Mouse (Mus musculus) hindbrain, embryonic 16.5 days (tissue): Measurements from ENCODE around the gene Tent5b. TPM values are rescaled to one million over a fixed set of nuclear protein-coding genes. Genes with fewer than 3 reads are reported as not detected.

Experiments
- ATAC-seq: fragments of 200-750 bp; cut with Nextera tagmentation; 2 replicates; pipeline ENCODE4 v1.8.0; 2017; ENCODE audit warnings: moderate TSS enrichment, moderate library complexity
- H3K27ac ChIP-seq: fragments of 300-500 bp; sonication (generic); 2 replicates; pipeline ENCODE4 v1.5.1; 2014; ENCODE audit warnings: low read depth, mild to moderate bottlenecking, control low read depth, low read length, moderate library complexity
- H3K27me3 ChIP-seq: fragments of 300-500 bp; sonication (generic); replicated peaks from 2 replicates; pipeline ENCODE4 v1.6.1; 2014; ENCODE audit warnings: low read length; ENCODE audit not compliant: control insufficient read depth, insufficient read depth
- H3K36me3 ChIP-seq: fragments of 300-500 bp; sonication (generic); 2 replicates; pipeline ENCODE4 v1.6.1; 2014; ENCODE audit warnings: mild to moderate bottlenecking, low read length, moderate library complexity, mixed read lengths; ENCODE audit not compliant: control insufficient read depth, insufficient read depth
- H3K4me1 ChIP-seq: fragments of 300-500 bp; sonication (generic); 2 replicates; pipeline ENCODE4 v1.6.1; 2014; ENCODE audit warnings: low read depth, low read length; ENCODE audit not compliant: control insufficient read depth, insufficient read depth
- H3K4me2 ChIP-seq: fragments of 300-500 bp; sonication (generic); 2 replicates; pipeline ENCODE4 v1.6.1; 2014; ENCODE audit warnings: mild to moderate bottlenecking, low read length, control low read depth, moderate library complexity
- H3K4me3 ChIP-seq: fragments of 300-500 bp; sonication (generic); 2 replicates; pipeline ENCODE4 v1.5.1; 2014; ENCODE audit warnings: mild to moderate bottlenecking, low read length, control low read depth, moderate library complexity
- H3K9ac ChIP-seq: fragments of 300-500 bp; sonication (generic); 2 replicates; pipeline ENCODE4 v1.6.1; 2014; ENCODE audit warnings: low read depth, mild to moderate bottlenecking, control low read depth, low read length, moderate library complexity
- H3K9me3 ChIP-seq: fragments of 300-500 bp; sonication (generic); 2 replicates; pipeline ENCODE4 v1.6.1; 2014; ENCODE audit warnings: mild to moderate bottlenecking, low read length, moderate library complexity; ENCODE audit not compliant: control insufficient read depth
- WGBS: fragments of 180-500 bp; shearing (Covaris S2); extraction: QIAGEN DNeasy Blood & Tissue Kit; methylation state at CpG from one replicate; pipeline ENCODE4 v1.1.7; 2014; 5-methylcytosine and 5-hydroxymethylcytosine counted together
- polyA plus RNA-seq: library from polyadenylated mRNA; unstranded; fragments of >200 nt; fragmentation: Nextera tagmentation; extraction: Ambion mirVana; gene quantifications from 2 replicates; pipeline ENCODE4 v1.2.1, GENCODE M21; 2015

Tent5b gene
- polyA plus RNA-seq, 1 experiment from 2014 or later, result 0.36 TPM

- no peak overlapping the region for H3K27ac ChIP-seq
- H3K27me3 ChIP-seq, result peaks cover 22% of the 10 kb centered on the region
- no peaks in the 10 kb centered on the region for H3K9me3 ChIP-seq
- H3K4me3 ChIP-seq, result peak overlapping the region; percentile 30
- WGBS, result 20% methylated on average over 9 of the region's 12 CpGs
- peaks cover 19% of the 10 kb centered on the region for H3K4me1 ChIP-seq
- ATAC-seq, result no peak
- H3K4me2 ChIP-seq, result peak overlapping the region; percentile 57
- peaks cover 2% of the 10 kb centered on the region; the same call in 1 of the 2 replicates for H3K36me3 ChIP-seq
- H3K9ac ChIP-seq, result no peak overlapping the region; the same call in 1 of the 2 replicates
These were observed 14.0 kb downstream of the Tent5b start for GRCm38 (mm10) chr4:133493895-133494294.

DNA sequence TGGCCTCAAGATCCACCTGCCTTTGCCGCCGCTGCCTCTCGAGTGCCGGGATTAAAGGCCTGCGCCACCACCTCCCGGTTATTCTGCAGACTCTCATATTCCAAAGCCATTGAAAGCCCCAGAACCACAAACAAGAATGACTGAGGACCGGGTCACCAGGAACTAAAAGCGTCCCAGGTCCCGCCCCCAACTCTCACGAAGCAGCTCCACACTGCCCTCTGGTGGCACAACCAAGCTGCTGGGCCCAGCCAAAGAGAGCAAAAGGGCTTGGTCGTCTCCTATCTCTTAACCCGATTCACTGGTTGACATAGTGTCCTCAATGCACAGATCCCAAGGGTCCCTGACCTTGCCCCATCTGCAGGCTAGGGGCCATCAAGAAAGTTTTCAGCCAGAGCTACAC, 14.5 kb downstream of the Tent5b start:
- H3K4me3 ChIP-seq, result peak overlapping the region; percentile 30
- peaks cover 2% of the 10 kb centered on the region; the same call in 1 of the 2 replicates for H3K36me3 ChIP-seq
- H3K4me2 ChIP-seq, result peak overlapping the region; percentile 57
- peaks cover 27% of the 10 kb centered on the region for H3K27me3 ChIP-seq
- peak overlapping the region; percentile 28; the same call in 1 of the 2 replicates for H3K9ac ChIP-seq
- peaks cover 19% of the 10 kb centered on the region for H3K4me1 ChIP-seq
- H3K9me3 ChIP-seq, result no peaks in the 10 kb centered on the region
- peak; percentile 21; the same call in 1 of the 2 replicates for ATAC-seq
- H3K27ac ChIP-seq, result no peak overlapping the region
- under 1% methylated on average over 12 of the region's 12 CpGs for WGBS

GRCm38 (mm10) chr4:133494867-133495266, 14.9 kb downstream of the Tent5b start:
- no peak for ATAC-seq
- no peak overlapping the region for H3K4me2 ChIP-seq
- H3K27ac ChIP-seq, result no peak overlapping the region
- no peak overlapping the region for H3K9ac ChIP-seq
- no peak overlapping the region for H3K4me3 ChIP-seq
- no peaks in the 10 kb centered on the region for H3K9me3 ChIP-seq
- H3K36me3 ChIP-seq, result peaks cover 2% of the 10 kb centered on the region; the same call in 1 of the 2 replicates
- H3K27me3 ChIP-seq, result peaks cover 32% of the 10 kb centered on the region
- 76% methylated on average over 4 of the region's 4 CpGs for WGBS
- peaks cover 19% of the 10 kb centered on the region for H3K4me1 ChIP-seq

DNA sequence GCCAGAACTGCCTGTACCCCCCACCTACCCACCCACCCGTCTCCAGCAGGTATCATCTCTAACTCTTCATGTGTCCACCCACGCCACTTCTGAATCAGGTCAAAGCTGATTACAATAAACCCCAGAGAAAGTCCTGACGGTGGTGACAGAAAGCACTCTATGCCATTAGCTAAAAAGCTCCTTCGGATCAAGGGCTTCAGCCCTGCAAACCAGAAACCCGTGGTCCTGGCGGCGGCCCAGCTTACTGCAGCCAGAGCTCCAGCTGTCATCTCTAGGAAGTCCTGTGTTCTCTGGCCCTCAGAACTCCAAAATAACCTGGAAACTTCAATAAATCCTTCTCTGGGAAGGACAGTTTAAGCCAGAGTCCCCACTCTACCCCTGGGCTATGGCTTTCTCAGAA, 15.8 kb downstream of the Tent5b start:
- peaks cover 19% of the 10 kb centered on the region for H3K4me1 ChIP-seq
- H3K9me3 ChIP-seq, result no peaks in the 10 kb centered on the region
- H3K4me3 ChIP-seq, result no peak overlapping the region
- H3K9ac ChIP-seq, result no peak overlapping the region
- WGBS, result 29% methylated on average over 7 of the region's 7 CpGs
- no peak overlapping the region for H3K27ac ChIP-seq
- H3K27me3 ChIP-seq, result peaks cover 39% of the 10 kb centered on the region
- peaks cover 2% of the 10 kb centered on the region; the same call in 1 of the 2 replicates for H3K36me3 ChIP-seq
- ATAC-seq, result no peak
- no peak overlapping the region for H3K4me2 ChIP-seq

- Histone ChIP-seq H3K9me3 (no peaks in the 10 kb centered on the region), H3K4me3 (peak overlapping the region; percentile 76), H3K4me1 (peaks cover 19% of the 10 kb centered on the region), H3K9ac (peak overlapping the region; percentile 87; the same call in 1 of the 2 replicates), H3K27ac (no peak overlapping the region), H3K36me3 (no peaks in the 10 kb centered on the region), H3K4me2 (peak overlapping the region; percentile 84), H3K27me3 (peaks cover 44% of the 10 kb centered on the region)
- no peak for ATAC-seq
- 27% methylated on average over 6 of the region's 6 CpGs for WGBS
These were observed 17.0 kb downstream of the Tent5b start for GRCm38 (mm10) chr4:133496738-133497445.

- Histone ChIP-seq H3K27me3 (peaks cover 44% of the 10 kb centered on the region), H3K36me3 (no peaks in the 10 kb centered on the region), H3K4me3 (peak overlapping the region; percentile 76), H3K9ac (peak overlapping the region; percentile 87), H3K4me1 (peaks cover 19% of the 10 kb centered on the region), H3K4me2 (peak overlapping the region; percentile 84), H3K27ac (peak overlapping the region; percentile 51; the same call in 1 of the 2 replicates), H3K9me3 (no peaks in the 10 kb centered on the region)
- under 1% methylated on average over 58 of the region's 70 CpGs for WGBS
- peak; percentile 46 for ATAC-seq
These were observed 17.7 kb downstream of the Tent5b start for GRCm38 (mm10) chr4:133497461-133498159.

DNA sequence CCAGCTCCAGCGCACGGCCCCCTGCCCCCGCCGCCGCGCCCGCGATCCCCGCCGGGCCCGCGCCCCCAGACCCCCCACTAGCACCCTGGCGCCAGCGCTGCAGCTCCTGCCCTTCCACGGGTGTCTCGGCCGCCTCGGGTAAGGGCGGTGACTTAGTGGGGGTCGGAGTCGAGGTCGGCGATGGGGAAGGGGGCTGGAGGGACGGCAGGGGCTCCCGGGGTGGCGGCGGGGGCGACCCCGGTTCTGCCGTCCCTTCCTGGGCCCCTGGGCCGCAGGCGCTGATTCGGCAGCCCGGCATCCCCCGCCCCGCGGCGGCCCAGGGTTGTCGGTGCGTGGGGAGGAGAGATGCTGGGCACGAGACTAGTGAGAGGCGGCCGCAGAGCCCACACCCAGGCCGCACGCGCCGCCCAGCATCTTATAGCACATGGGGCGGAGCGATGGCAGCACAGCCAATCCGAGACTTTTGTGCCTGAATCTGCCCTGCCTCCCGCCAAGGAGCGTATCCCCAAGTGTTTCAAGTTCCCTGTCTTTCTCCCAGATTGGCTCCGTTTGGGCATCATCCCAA, 18.3 kb downstream of the Tent5b start, which contains the start of gene Trnp1:
Trnp1 (minus strand) TSS at position 391 of the 565 bp plus-strand sequence.
- H3K27me3 ChIP-seq, result peaks cover 45% of the 10 kb centered on the region
- no peaks in the 10 kb centered on the region for H3K36me3 ChIP-seq
- H3K4me2 ChIP-seq, result peak within 1 kb of the TSS; percentile 84
- peak within 1 kb of the TSS; percentile 76 for H3K4me3 ChIP-seq
- peak; percentile 94 for ATAC-seq
- H3K9me3 ChIP-seq, result no peaks in the 10 kb centered on the region
- peaks cover 19% of the 10 kb centered on the region for H3K4me1 ChIP-seq
- under 1% methylated on average over 51 of the region's 53 CpGs for whole genome bisulfite sequencing
- peak within 1 kb of the TSS; percentile 51; the same call in 1 of the 2 replicates for H3K27ac ChIP-seq
- H3K9ac ChIP-seq, result peak within 1 kb of the TSS; percentile 87

DNA sequence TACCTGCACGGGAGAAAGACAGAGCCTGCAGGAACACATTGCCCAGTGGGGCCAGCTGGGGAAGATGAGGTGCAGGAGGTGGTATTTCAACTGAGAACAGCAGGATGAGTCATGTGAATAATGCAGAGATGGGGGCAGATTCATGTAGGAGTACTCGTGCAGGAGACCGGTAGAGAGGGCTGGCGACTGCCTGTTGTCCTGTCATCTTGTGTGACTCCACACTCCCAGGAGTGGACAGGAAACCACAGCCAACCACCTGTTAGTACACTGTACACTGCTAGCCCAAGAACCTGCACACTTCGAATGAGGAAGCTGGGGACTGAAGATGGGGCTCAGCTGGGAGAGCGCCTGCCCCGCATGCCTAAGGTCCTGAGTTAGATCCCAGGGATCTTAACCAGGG, 21.6 kb downstream of the Tent5b start:
- H3K27ac ChIP-seq, result no peak overlapping the region
- peaks cover 15% of the 10 kb centered on the region for H3K4me1 ChIP-seq
- H3K4me2 ChIP-seq, result no peak overlapping the region
- no peaks in the 10 kb centered on the region for H3K9me3 ChIP-seq
- no peaks in the 10 kb centered on the region for H3K36me3 ChIP-seq
- peaks cover 30% of the 10 kb centered on the region for H3K27me3 ChIP-seq
- no peak for ATAC-seq
- WGBS, result 62% methylated on average over 7 of the region's 7 CpGs
- no peak overlapping the region for H3K9ac ChIP-seq
- no peak overlapping the region for H3K4me3 ChIP-seq

DNA sequence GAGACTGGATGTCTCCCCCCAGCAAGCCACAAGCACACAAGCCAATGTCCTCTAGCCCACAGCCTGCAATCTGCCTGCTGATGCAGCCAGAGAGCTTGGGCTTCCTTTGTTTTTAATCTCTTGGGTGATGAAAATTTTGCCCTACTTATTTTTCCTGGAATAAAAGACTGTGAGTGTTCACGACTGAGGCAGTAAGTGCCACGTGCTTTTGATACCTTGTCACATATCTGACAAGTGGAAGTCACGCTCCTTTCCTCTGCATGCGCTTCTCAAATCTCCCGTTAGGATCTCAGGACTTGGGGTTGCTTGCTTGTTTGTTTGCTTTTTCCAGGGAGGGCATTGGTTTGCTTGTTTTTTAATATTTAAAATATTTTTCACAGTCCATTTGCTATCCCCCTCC, 24.4 kb downstream of the Tent5b start:
- ATAC-seq, result no peak
- Histone ChIP-seq H3K4me2 (no peak overlapping the region), H3K27me3 (peaks cover 23% of the 10 kb centered on the region), H3K4me3 (no peak overlapping the region), H3K27ac (no peak overlapping the region), H3K4me1 (no peaks in the 10 kb centered on the region), H3K36me3 (no peaks in the 10 kb centered on the region), H3K9ac (no peak overlapping the region), H3K9me3 (no peaks in the 10 kb centered on the region)
- WGBS, result 43% methylated on average over 5 of the region's 5 CpGs
